Mouse (Mus musculus) small intestine, adult 2 months (tissue): ENCODE data around the gene Ptprd.

Experiments
- CTCF ChIP-seq: fragments of 200-500 bp; IDR thresholded peaks from 2 replicates; pipeline ENCODE4 v1.5.1; 2012; ENCODE audit warnings: low read depth, mild to moderate bottlenecking, control low read depth, inconsistent platforms, low read length, moderate library complexity, mixed read lengths; ENCODE audit not compliant: insufficient replicate concordance, insufficient read length; ENCODE audit errors: extremely low read depth
- POLR2A ChIP-seq: fragments of 200-500 bp; IDR thresholded peaks from 2 replicates; pipeline ENCODE4 v1.6.1; 2012; ENCODE audit warnings: low read depth, mild to moderate bottlenecking, control low read depth, inconsistent platforms, low read length, moderate library complexity

DNA sequence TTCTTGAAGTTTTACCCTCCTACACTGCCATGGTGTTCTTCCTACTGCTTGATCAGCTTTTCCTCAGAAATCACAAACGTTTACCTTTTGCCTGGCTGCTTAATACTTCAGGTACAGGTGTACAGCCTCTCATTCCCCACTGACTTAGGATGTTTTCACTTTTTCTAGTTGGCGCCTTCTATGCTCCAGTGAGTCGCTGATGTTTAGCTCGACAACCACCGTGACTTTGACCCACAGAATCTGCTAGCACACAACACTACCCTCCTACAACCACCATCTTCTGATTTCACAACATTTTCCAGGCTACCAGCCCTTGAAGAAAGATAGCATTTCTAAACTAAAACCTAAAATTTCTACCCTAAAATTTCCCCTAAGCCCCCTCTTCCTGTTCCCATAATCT, 1794.1 kb downstream of the Ptprd start:
- TF ChIP-seq CTCF = no peak
- no peak for TF ChIP-seq POLR2A
